Mouse (Mus musculus) embryonic fibroblast, embryonic 13.5 days (primary cell): ENCODE measurements around the gene Lsamp.

Source experiments
- CTCF ChIP-seq: IDR thresholded peaks from 2 replicates; pipeline ENCODE4 v1.5.1; 2011; ENCODE audit warnings: mild to moderate bottlenecking, control low read depth, low read length, moderate library complexity, borderline replicate concordance; ENCODE audit not compliant: insufficient read depth
- POLR2A ChIP-seq: IDR thresholded peaks from 2 replicates; pipeline ENCODE4 v1.6.1; 2011; ENCODE audit warnings: low read depth, mild to moderate bottlenecking, control low read depth, low read length, moderate library complexity

DNA sequence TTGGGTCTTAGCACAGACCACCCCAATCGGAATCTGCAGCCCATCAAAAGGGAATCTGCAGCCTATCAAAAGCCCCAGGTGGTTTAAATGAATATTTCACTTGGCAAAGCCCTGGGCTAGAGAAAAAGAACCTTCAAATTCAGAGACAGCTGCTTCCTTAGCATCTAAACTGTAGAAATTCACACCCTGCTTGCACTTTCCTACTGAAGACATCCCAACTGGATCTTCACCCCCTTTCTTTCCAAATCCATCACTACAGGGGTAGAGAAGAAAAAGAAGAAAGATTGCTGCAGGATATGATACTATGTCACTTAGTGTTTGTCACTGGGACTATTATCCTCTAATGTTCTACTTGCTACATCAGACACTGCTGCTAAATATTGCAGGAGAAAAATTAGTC lies 1981.5 kb downstream of the Lsamp start:
- TF ChIP-seq POLR2A (no peak), CTCF (no peak)
